Comparison of ENCODE assay signal across 22 mouse cellular contexts in genomic region chr8:120331027-120331426, GRCm38 (mm10).
DNase-seq lines count a peak whose midpoint lies in the region; ATAC-seq and TF ChIP-seq lines count a peak whose summit lies in the region.
"Had no signal": no experiment of that assay in that cellular context is flagged by ENCODE, and none has a peak within 500 bp of the region (broad histone marks: within the 10 kb centered on the region; RNA-seq: fewer than 3 reads in every experiment).

No protein-coding gene starts in this region.

- H3K36me3 ChIP-seq in lung, embryonic 15.5 days = no peaks in the 10 kb centered on the region
- H3K36me3 ChIP-seq in MEL (ENCODE audit: control insufficient read depth in 1 of 2, insufficient read depth in 2 of 2, low read length in 2 of 2) = peaks cover 0 to 28% of the 10 kb centered on the region in 2 experiments; a peak in 2 of 4 replicates
- no peaks in the 10 kb centered on the region for H3K36me3 ChIP-seq in limb, embryonic 12.5 days
- H3K36me3 ChIP-seq: liver, embryonic 15.5 days; neural tube, embryonic 15.5 days had no signal

- H3K4me1 ChIP-seq in lung, embryonic 15.5 days = peaks cover 24% of the 10 kb centered on the region
- H3K4me1 ChIP-seq in MEL (ENCODE audit: control insufficient read depth in 1 of 2, insufficient read depth in 2 of 2, low read length in 2 of 2) = peaks cover 18 to 55% of the 10 kb centered on the region in 2 experiments
- peaks cover 47% of the 10 kb centered on the region for H3K4me1 ChIP-seq in limb, embryonic 12.5 days (replicated peaks)

- no peak for ATAC-seq in lung, embryonic 15.5 days (ENCODE audit: borderline replicate concordance, extremely low read depth, low FRiP score, low TSS enrichment)
- no peak for ATAC-seq in limb, embryonic 12.5 days (ENCODE audit: insufficient number of reproducible peaks, insufficient read depth, low FRiP score, low TSS enrichment, low read depth)
- ATAC-seq: activated CD4-positive, CD25-positive, alpha-beta regulatory T cell, adult 4 months; forebrain, embryonic 14.5 days had no signal

- H3K27me3 ChIP-seq in lung, embryonic 15.5 days = no peaks in the 10 kb centered on the region
- H3K27me3 ChIP-seq in MEL (ENCODE audit: control insufficient read depth in 1 of 2, insufficient read depth in 2 of 2, low read length in 2 of 2) = no peaks in the 10 kb centered on the region
- no peaks in the 10 kb centered on the region for H3K27me3 ChIP-seq in limb, embryonic 12.5 days
- H3K27me3 ChIP-seq: CH12.LX; neural tube, embryonic 15.5 days had no signal

- H3K79me2 ChIP-seq in MEL (ENCODE audit: control insufficient read depth, insufficient read depth, low read length, poor library complexity) = peaks cover 7% of the 10 kb centered on the region

- no peak for TF ChIP-seq CTCF in MEL (IDR thresholded peaks at IDR 0.05 in 2 of 3, conservative IDR thresholded peaks at IDR 0.05 in 1 of 3; ENCODE audit: control insufficient read depth in 1 of 3, insufficient read depth in 1 of 3, low read depth in 2 of 3, low read length in 3 of 3, poor library complexity in 1 of 3, severe bottlenecking in 1 of 3)

- intact Hi-C loops in heart, postnatal 10 days (cut with DNase I) = no loop called here

- H3K9ac ChIP-seq in lung, embryonic 15.5 days = no peak overlapping the region
- H3K9ac ChIP-seq in MEL (ENCODE audit: control insufficient read depth, low read depth, low read length, poor library complexity, severe bottlenecking) = peak overlapping the region; percentile 0; the same call in 1 of the 2 replicates
- 0 out of 2 replicates have a peak overlapping the region, but pooled peaks have one; percentile 19 for H3K9ac ChIP-seq in limb, embryonic 12.5 days (replicated peaks)
- H3K9ac ChIP-seq: liver, embryonic 15.5 days; neural tube, embryonic 15.5 days had no signal

- peak overlapping the region; percentile 4; the same call in 1 of the 2 replicates for H3K27ac ChIP-seq in lung, embryonic 15.5 days
- no peak overlapping the region; the same call in 1 of the 2 replicates for H3K27ac ChIP-seq in MEL (ENCODE audit: control insufficient read depth, low read depth, low read length)
- H3K27ac ChIP-seq in limb, embryonic 12.5 days = peak overlapping the region; percentile 66
- H3K27ac ChIP-seq: liver, embryonic 15.5 days; neural tube, embryonic 15.5 days had no signal

- H3K4me3 ChIP-seq in lung, embryonic 15.5 days = no peak overlapping the region
- H3K4me3 ChIP-seq in MEL (ENCODE audit: control insufficient read depth in 1 of 2, insufficient read depth in 1 of 2, low read depth in 2 of 2, low read length in 2 of 2) = no peak overlapping the region
- no peak overlapping the region for H3K4me3 ChIP-seq in limb, embryonic 12.5 days (replicated peaks)
- H3K4me3 ChIP-seq: liver, embryonic 15.5 days; myocyte; neural tube, embryonic 15.5 days had no signal

- H3K4me2 ChIP-seq in lung, embryonic 15.5 days = no peak overlapping the region
- no peak overlapping the region for H3K4me2 ChIP-seq in limb, embryonic 12.5 days
- H3K4me2 ChIP-seq: liver, embryonic 15.5 days; midbrain, embryonic 11.5 days; neural tube, embryonic 15.5 days had no signal

- TF ChIP-seq RAD21 in MEL (IDR thresholded peaks at IDR 0.05; ENCODE audit: low read depth, low read length) = no peak

- no peak for TF ChIP-seq EP300 in MEL (IDR thresholded peaks at IDR 0.05; ENCODE audit: low read depth in 1 of 2, low read length in 2 of 2)

- H3K9me3 ChIP-seq in lung, embryonic 15.5 days = no peaks in the 10 kb centered on the region
- no peaks in the 10 kb centered on the region for H3K9me3 ChIP-seq in MEL (replicated peaks; ENCODE audit: insufficient read depth, low read length)
- no peaks in the 10 kb centered on the region for H3K9me3 ChIP-seq in limb, embryonic 12.5 days
- H3K9me3 ChIP-seq: liver, embryonic 15.5 days; neural tube, embryonic 15.5 days had no signal

- DNase-seq in heart, adult 11 months = peak; percentile 94
- DNase-seq in heart, postnatal 10 days = no peak
- no peak for DNase-seq in lung, postnatal 4 days
- no peak for DNase-seq in MEL (ENCODE audit: low read depth, low spot score)
- no peak for DNase-seq in frontal cortex, adult 2 months (ENCODE audit: extremely low spot score in 1 of 2, low spot score in 1 of 2)
- DNase-seq in kidney, adult 18-20 months = no peak
- DNase-seq: adrenal gland, postnatal 25 days; cerebellum, adult 9-10 months; kidney, adult 9 months; left cerebral cortex, postnatal 4 days; lung, postnatal 14 days; right cerebral cortex, postnatal 25 days; thymus, adult 18-20 months had no signal

- WGBS in lung, embryonic 15.5 days = 56% methylated on average over 7 of the region's 7 CpGs
- WGBS in limb, embryonic 12.5 days = 64% methylated on average over 7 of the region's 7 CpGs

- no peak for TF ChIP-seq POLR2A in MEL (IDR thresholded peaks at IDR 0.05; ENCODE audit: control insufficient read depth in 1 of 2, insufficient read depth in 1 of 2, low read depth in 1 of 2, low read length in 2 of 2, poor library complexity in 1 of 2)

TF ChIP-seq in MEL, 35 proteins besides CTCF, POLR2A, EP300 and RAD21:
- TF ChIP-seq TBP (IDR thresholded peaks at IDR 0.05; ENCODE audit: low read depth, low read length) (no peak), USF2 (IDR thresholded peaks at IDR 0.05; ENCODE audit: borderline replicate concordance in 1 of 2, insufficient read depth in 1 of 2, low read depth in 1 of 2, low read length in 2 of 2) (no peak), HCFC1 (IDR thresholded peaks at IDR 0.05; ENCODE audit: low read depth, low read length) (no peak), MAFK (IDR thresholded peaks at IDR 0.05; ENCODE audit: borderline replicate concordance, low read depth, low read length) (no peak), ETS1 (IDR thresholded peaks at IDR 0.05; ENCODE audit: low read depth, low read length) (no peak), RCOR1 (IDR thresholded peaks at IDR 0.05; ENCODE audit: low read depth, low read length) (no peak)
